Mouse (Mus musculus): Measurements from ENCODE around the gene Cggbp1. TPM values are rescaled to one million over a fixed set of nuclear protein-coding genes. Genes with fewer than 3 reads are reported as not detected.

Cggbp1 gene
- total RNA-seq, 2 experiments from 2014 or later, result 39.4 to 40.0 TPM

GRCm38 (mm10) chr16:64872296-64872695 is 20.5 kb downstream of the Cggbp1 start:
- DNase-seq, result peak in 1 of 2 experiments; percentile 14
- intact Hi-C loops (cut with DNase I), result loop anchor here (1.0 to 2.0 kb wide), 2 partner anchors 20 to 101 kb away; partner anchors contain the start of gene 4930453N24Rik

- no peak for DNase-seq
- intact Hi-C loops (cut with DNase I), result loop anchor here (1.0 to 2.0 kb wide), 2 partner anchors 21 to 102 kb away; partner anchors contain the start of gene 4930453N24Rik
These were observed 21.0 kb downstream of the Cggbp1 start for GRCm38 (mm10) chr16:64872841-64873240.

- DNase-seq, result peak; percentile 69 to 80
- intact Hi-C loops (cut with DNase I), result loop anchor here (2.0 kb wide), 1 partner anchor 103 kb away; the partner anchor contains the start of gene 4930453N24Rik
These were observed 21.9 kb downstream of the Cggbp1 start for GRCm38 (mm10) chr16:64873416-64874305.

- no peak for DNase-seq
- intact Hi-C loops (cut with DNase I), result no loop called here
These were observed 23.6 kb downstream of the Cggbp1 start for GRCm38 (mm10) chr16:64875384-64875783.

- intact Hi-C loops (cut with DNase I), result no loop called here
- no peak for DNase-seq
These were observed 24.0 kb downstream of the Cggbp1 start for GRCm38 (mm10) chr16:64875822-64876221.

- intact Hi-C loops (cut with DNase I), result no loop called here
- no peak for DNase-seq
These were observed 25.0 kb downstream of the Cggbp1 start for GRCm38 (mm10) chr16:64876631-64877265.

- intact Hi-C loops (cut with DNase I), result no loop called here
- DNase-seq, result no peak
These were observed 25.5 kb downstream of the Cggbp1 start for GRCm38 (mm10) chr16:64877314-64877713.

- DNase-seq, result no peak
- intact Hi-C loops (cut with DNase I), result no loop called here
These were observed 26.9 kb downstream of the Cggbp1 start for GRCm38 (mm10) chr16:64878611-64879132.

- no peak for DNase-seq
- intact Hi-C loops (cut with DNase I), result no loop called here
These were observed 27.9 kb downstream of the Cggbp1 start for GRCm38 (mm10) chr16:64879735-64880134.

- no peak for DNase-seq
- intact Hi-C loops (cut with DNase I), result no loop called here
These were observed 29.2 kb downstream of the Cggbp1 start for GRCm38 (mm10) chr16:64880986-64881385.

GRCm38 (mm10) chr16:64881442-64881841 is 29.6 kb downstream of the Cggbp1 start:
- DNase-seq, result no peak
- intact Hi-C loops (cut with DNase I), result no loop called here

GRCm38 (mm10) chr16:64883896-64884295 is 32.1 kb downstream of the Cggbp1 start:
- DNase-seq, result no peak
- intact Hi-C loops (cut with DNase I), result no loop called here

GRCm38 (mm10) chr16:64884420-64884838 is 32.6 kb downstream of the Cggbp1 start:
- DNase-seq, result no peak

GRCm38 (mm10) chr16:64885142-64885541 is 33.3 kb downstream of the Cggbp1 start:
- DNase-seq, result no peak
- intact Hi-C loops (cut with DNase I), result no loop called here

More at GRCm38 (mm10) chr16:64884420-64884838, 32.6 kb downstream of the Cggbp1 start:
- intact Hi-C loops (cut with DNase I), result no loop called here

GRCm38 (mm10) chr16:64885547-64885946 is 33.8 kb downstream of the Cggbp1 start:
- intact Hi-C loops (cut with DNase I), result no loop called here
- DNase-seq, result no peak

- no peak for DNase-seq
- intact Hi-C loops (cut with DNase I), result no loop called here
These were observed 37.7 kb downstream of the Cggbp1 start for GRCm38 (mm10) chr16:64889496-64889895.

GRCm38 (mm10) chr16:64899084-64899483 is 47.3 kb downstream of the Cggbp1 start:
- intact Hi-C loops (cut with DNase I), result no loop called here
- DNase-seq, result peak in 1 of 2 experiments; percentile 10

GRCm38 (mm10) chr16:64903328-64903727 is 51.5 kb downstream of the Cggbp1 start:
- intact Hi-C loops (cut with DNase I), result loop anchor here (2.0 kb wide), 1 partner anchor 149 kb away; no protein-coding TSS in a partner anchor
- no peak for DNase-seq

GRCm38 (mm10) chr16:64907112-64907511 is 55.3 kb downstream of the Cggbp1 start:
- DNase-seq, result no peak
- intact Hi-C loops (cut with DNase I), result loop anchor here (2.0 kb wide), 1 partner anchor 564 kb away; no protein-coding TSS in a partner anchor

- intact Hi-C loops (cut with DNase I), result no loop called here
- no peak for DNase-seq
These were observed 57.0 kb downstream of the Cggbp1 start for GRCm38 (mm10) chr16:64908747-64909146.

Data from heart, postnatal 36 days (tissue).